Mouse (Mus musculus) c-Kit-negative CD71-positive TER-119-positive erythroid progenitor cells, embryonic 14.5 days (primary cell): ENCODE data around the gene Lrrc45.
"Not testable (repeated sequence)": the region's sequence is repeated elsewhere in the genome, so short reads cannot be mapped to it uniquely, and the experiment has no call there.

Experiments
- DNase-seq: peaks from one replicate; pipeline ENCODE4 v3.0.0-alpha.2; 2013; ENCODE audit warnings: low read depth, low spot score

Gene Lrrc45

GRCm38 (mm10) chr11:120767023-120767422, 53.3 kb downstream of the Lrrc45 start:
- DNase-seq = not testable (repeated sequence)

- DNase-seq = no peak
Measured at GRCm38 (mm10) chr11:120768206-120768605, 54.5 kb downstream of the Lrrc45 start.
